Mouse (Mus musculus) lung, postnatal 0 days (tissue): ENCODE results near the gene Spred2. TPM values are rescaled to one million over a fixed set of nuclear protein-coding genes. Genes with fewer than 3 reads are reported as not detected.
"Not testable (repeated sequence)": the region's sequence is repeated elsewhere in the genome, so short reads cannot be mapped to it uniquely, and the experiment has no call there.

Experiments used
- ATAC-seq: fragments of 200-750 bp; cut with Nextera tagmentation; 2 replicates; pipeline ENCODE4 v1.8.0; 2017; ENCODE audit warnings: moderate library complexity
- DNase-seq: peaks from one replicate; pipeline ENCODE4 v3.0.0-alpha.2; 2016; ENCODE audit warnings: low spot score
- H3K27ac ChIP-seq: fragments of 300-500 bp; sonication (generic); 2 replicates; pipeline ENCODE4 v1.5.1; 2014; ENCODE audit warnings: antibody characterized with exemption, mild to moderate bottlenecking, low read length, mixed read lengths
- H3K27me3 ChIP-seq: fragments of 300-500 bp; sonication (generic); replicated peaks from 2 replicates; pipeline ENCODE4 v1.6.1; 2014; ENCODE audit warnings: low read length, mixed read lengths; ENCODE audit not compliant: insufficient read depth
- H3K36me3 ChIP-seq: fragments of 300-500 bp; sonication (generic); 2 replicates; pipeline ENCODE4 v1.6.1; 2014; ENCODE audit warnings: low read length, mixed read lengths; ENCODE audit not compliant: insufficient read depth
- H3K4me1 ChIP-seq: fragments of 300-500 bp; sonication (generic); 2 replicates; pipeline ENCODE4 v1.6.1; 2014; ENCODE audit warnings: antibody characterized with exemption, low read depth, low read length, mixed read lengths; ENCODE audit not compliant: insufficient read depth
- H3K4me2 ChIP-seq: fragments of 300-500 bp; sonication (generic); replicated peaks from 2 replicates; pipeline ENCODE4 v1.6.1; 2014; ENCODE audit warnings: low read depth, mild to moderate bottlenecking, low read length, moderate library complexity, mixed read lengths
- H3K4me3 ChIP-seq: fragments of 300-500 bp; sonication (generic); 2 replicates; pipeline ENCODE4 v1.5.1; 2014; ENCODE audit warnings: low read depth, low read length
- H3K9ac ChIP-seq: fragments of 300-500 bp; sonication (generic); replicated peaks from 2 replicates; pipeline ENCODE4 v1.6.1; 2014; ENCODE audit warnings: low read depth, mild to moderate bottlenecking
- H3K9me3 ChIP-seq: fragments of 300-500 bp; sonication (generic); 2 replicates; pipeline ENCODE4 v1.6.1; 2016; ENCODE audit warnings: low read length, mixed read lengths
- CTCF ChIP-seq: IDR thresholded peaks from 2 replicates; pipeline ENCODE4 v1.5.1; 2016; ENCODE audit warnings: antibody characterized with exemption, mild to moderate bottlenecking
- EP300 ChIP-seq: IDR thresholded peaks from 2 replicates; pipeline ENCODE4 v1.6.1; 2016; ENCODE audit warnings: antibody characterized with exemption, mild to moderate bottlenecking, control low read depth
- WGBS: fragments of 180-500 bp; shearing (Covaris S2); extraction: QIAGEN DNeasy Blood & Tissue Kit; methylation state at CpG from one replicate; pipeline ENCODE4 v1.1.7; 2014; 5-methylcytosine and 5-hydroxymethylcytosine counted together
- polyA plus RNA-seq: library from polyadenylated mRNA; unstranded; fragments of >200 nt; fragmentation: Nextera tagmentation; extraction: Ambion mirVana; gene quantifications from 2 replicates; pipeline ENCODE4 v1.2.1, GENCODE M21; 2015

Spred2 gene
- polyA plus RNA-seq, 1 experiment from 2014 or later: 3.9 TPM

DNA sequence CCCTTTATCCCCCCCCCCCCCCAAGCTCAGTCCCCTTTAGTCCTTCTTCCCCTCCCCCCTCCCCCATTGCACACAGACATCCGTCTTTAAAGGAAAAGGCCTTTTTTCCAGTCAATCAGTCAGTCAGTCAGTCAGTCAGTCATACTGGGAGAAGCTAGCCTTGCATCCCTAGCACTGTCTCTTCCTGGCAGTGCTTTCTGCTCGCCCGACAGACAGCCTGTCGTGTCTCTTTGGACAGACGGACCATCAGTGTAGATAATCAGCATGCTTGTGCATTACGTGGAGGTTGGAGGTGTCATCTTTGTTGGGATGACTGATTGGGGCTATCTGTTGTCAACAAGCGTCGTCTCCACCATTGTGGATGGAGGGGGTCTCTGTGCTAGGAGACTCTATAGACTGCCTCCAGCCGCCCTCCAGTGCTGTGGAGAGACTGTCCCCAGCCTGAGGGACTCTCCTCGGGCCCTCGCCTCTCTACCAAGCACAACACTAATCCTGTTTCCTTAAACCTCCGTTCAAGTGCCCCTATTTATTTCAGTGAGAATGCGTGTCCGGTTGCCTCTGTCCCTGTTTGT, 98.8 kb downstream of the Spred2 start:
- 90% methylated on average over 14 of the region's 14 CpGs for WGBS
- Histone ChIP-seq H3K27ac (no peak overlapping the region), H3K4me1 (no peaks in the 10 kb centered on the region), H3K9ac (no peak overlapping the region), H3K9me3 (peaks cover 20% of the 10 kb centered on the region), H3K27me3 (no peaks in the 10 kb centered on the region), H3K4me3 (no peak overlapping the region), H3K4me2 (no peak overlapping the region), H3K36me3 (peaks cover 35% of the 10 kb centered on the region)
- no peak for DNase-seq
- ATAC-seq: no peak
- TF ChIP-seq CTCF: no peak
- TF ChIP-seq EP300: no peak

DNA sequence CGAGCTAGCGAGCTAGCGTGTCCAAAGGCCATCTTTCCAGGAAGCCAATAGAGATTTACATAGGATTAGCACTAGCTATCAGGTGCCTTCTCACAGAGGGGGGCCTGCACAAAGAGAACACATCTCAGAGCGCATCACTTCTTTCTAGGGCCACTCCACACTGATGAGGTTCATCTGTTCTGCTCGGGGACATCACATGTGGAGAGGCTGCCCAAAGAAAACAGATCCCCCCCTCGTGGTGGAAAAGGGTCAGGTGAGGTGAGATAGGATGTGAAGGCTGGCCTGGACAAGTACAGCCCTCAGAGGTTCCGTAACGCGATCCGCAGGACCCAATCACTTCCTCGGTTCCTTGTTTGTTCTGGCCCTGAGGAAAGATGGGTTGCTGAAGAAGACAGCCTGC, 101.7 kb downstream of the Spred2 start:
- ATAC-seq: no peak
- WGBS: 61% methylated on average over 11 of the region's 11 CpGs

DNA sequence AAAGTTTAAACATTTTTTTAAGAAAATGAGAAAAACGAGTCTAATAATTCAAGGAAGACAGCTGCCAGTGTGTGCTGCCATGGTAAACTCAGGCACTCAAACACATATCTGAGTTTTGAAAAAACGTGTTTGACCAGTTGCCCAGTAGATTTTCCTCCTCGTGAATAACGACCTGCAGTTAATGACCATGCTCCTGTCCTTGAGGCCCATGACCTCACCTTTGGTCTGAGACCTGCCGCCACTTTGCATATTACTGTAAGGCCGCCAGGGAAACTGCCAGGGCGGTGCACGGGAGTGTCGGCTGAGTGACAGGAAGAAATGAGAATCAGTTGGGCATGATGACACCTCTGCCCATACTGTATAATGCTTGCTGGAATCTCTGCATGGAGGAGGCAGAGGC, 103.5 kb downstream of the Spred2 start:
- WGBS: 61% methylated on average over 9 of the region's 9 CpGs
- ATAC-seq: 0 out of 2 replicates have a peak, but pooled peaks have one; percentile 33
- Histone ChIP-seq H3K4me1 (no peaks in the 10 kb centered on the region), H3K4me3 (no peak overlapping the region), H3K9ac (no peak overlapping the region), H3K36me3 (no peaks in the 10 kb centered on the region), H3K27me3 (no peaks in the 10 kb centered on the region), H3K4me2 (no peak overlapping the region), H3K9me3 (no peaks in the 10 kb centered on the region), H3K27ac (no peak overlapping the region)
- peak; percentile 16 for DNase-seq
- TF ChIP-seq EP300: no peak
- no peak for TF ChIP-seq CTCF

More for the DNA sequence above, 101.7 kb downstream of the Spred2 start:
- Histone ChIP-seq H3K4me3 (no peak overlapping the region), H3K4me2 (no peak overlapping the region), H3K9ac (no peak overlapping the region), H3K27me3 (no peaks in the 10 kb centered on the region), H3K9me3 (peaks cover 6% of the 10 kb centered on the region), H3K4me1 (no peaks in the 10 kb centered on the region), H3K36me3 (peaks cover 6% of the 10 kb centered on the region), H3K27ac (no peak overlapping the region)
- no peak for DNase-seq
- TF ChIP-seq CTCF: peak; percentile 29
- no peak for TF ChIP-seq EP300

DNA sequence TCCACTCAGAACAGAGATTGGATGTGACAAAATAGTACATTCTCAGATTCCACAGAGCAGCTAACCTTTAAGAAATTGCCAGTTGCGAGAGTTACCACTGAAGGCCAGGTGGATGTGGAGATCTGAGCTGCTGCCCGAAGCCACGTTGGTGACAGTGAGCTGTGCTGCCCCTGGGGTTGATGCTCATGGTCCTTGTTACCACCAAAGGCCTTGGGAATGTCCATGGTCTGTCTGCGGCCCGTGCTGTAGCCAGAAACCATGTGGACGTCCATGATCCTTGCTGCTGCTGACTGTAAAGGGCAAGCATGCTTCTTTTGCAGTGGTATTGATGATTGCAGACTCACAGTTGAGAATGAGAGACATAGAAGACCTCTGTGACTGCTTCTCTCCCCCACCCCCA, 104.2 kb downstream of the Spred2 start:
- H3K9me3 ChIP-seq: no peaks in the 10 kb centered on the region
- no peak for ATAC-seq
- 93% methylated on average over 6 of the region's 6 CpGs for WGBS

GRCm38 (mm10) chr11:20029014-20029413, 104.8 kb downstream of the Spred2 start:
- ATAC-seq (no peak), DNase-seq (no peak)
- Histone ChIP-seq H3K4me1 (no peaks in the 10 kb centered on the region), H3K9ac (no peak overlapping the region), H3K27me3 (no peaks in the 10 kb centered on the region), H3K36me3 (no peaks in the 10 kb centered on the region), H3K9me3 (no peaks in the 10 kb centered on the region), H3K27ac (no peak overlapping the region), H3K4me2 (no peak overlapping the region), H3K4me3 (no peak overlapping the region)
- WGBS: 92% methylated on average over 4 of the region's 4 CpGs
- TF ChIP-seq EP300 (no peak), CTCF (no peak)

More for the DNA sequence above, 104.2 kb downstream of the Spred2 start:
- H3K4me3 ChIP-seq: no peak overlapping the region
- H3K4me1 ChIP-seq: no peaks in the 10 kb centered on the region
- H3K27ac ChIP-seq: no peak overlapping the region
- DNase-seq: no peak
- no peaks in the 10 kb centered on the region for H3K36me3 ChIP-seq
- TF ChIP-seq EP300 (no peak), CTCF (no peak)
- H3K27me3 ChIP-seq: no peaks in the 10 kb centered on the region
- no peak overlapping the region for H3K4me2 ChIP-seq
- no peak overlapping the region for H3K9ac ChIP-seq

DNA sequence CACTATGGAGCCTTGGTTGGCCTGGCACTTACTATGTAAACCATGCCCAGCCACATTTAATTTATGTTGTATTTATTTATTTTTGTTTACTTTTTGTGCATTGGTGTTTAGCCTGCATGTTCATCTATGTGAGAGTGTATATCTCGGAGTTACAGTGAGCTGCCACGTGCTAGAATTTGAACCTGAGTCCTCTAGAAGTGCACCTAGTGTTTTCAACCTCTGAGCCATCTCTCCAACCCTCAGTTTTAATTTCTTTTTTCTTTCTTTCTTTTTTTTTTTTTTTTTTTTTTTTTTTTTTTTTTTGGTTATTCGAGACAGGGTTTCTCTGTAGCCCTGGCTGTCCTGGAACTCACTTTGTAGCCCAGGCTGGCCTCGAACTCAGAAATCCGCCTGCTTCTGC, 106.8 kb downstream of the Spred2 start:
- DNase-seq, H3K4me1 ChIP-seq, H3K27ac ChIP-seq, H3K4me2 ChIP-seq, H3K4me3 ChIP-seq, ATAC-seq, H3K9me3 ChIP-seq, H3K9ac ChIP-seq, H3K36me3 ChIP-seq, H3K27me3 ChIP-seq: not testable (repeated sequence)
- WGBS: 94% methylated on average over 5 of the region's 5 CpGs

GRCm38 (mm10) chr11:20031536-20031935, 107.4 kb downstream of the Spred2 start:
- H3K4me2 ChIP-seq: no peak overlapping the region
- no peaks in the 10 kb centered on the region for H3K4me1 ChIP-seq
- 34% methylated on average over 8 of the region's 8 CpGs for WGBS
- DNase-seq (peak; percentile 16), ATAC-seq (no peak)
- H3K36me3 ChIP-seq: no peaks in the 10 kb centered on the region
- no peak for TF ChIP-seq EP300
- peak; percentile 76 for TF ChIP-seq CTCF
- H3K9me3 ChIP-seq: no peaks in the 10 kb centered on the region
- no peak overlapping the region for H3K27ac ChIP-seq
- H3K27me3 ChIP-seq: no peaks in the 10 kb centered on the region
- no peak overlapping the region for H3K9ac ChIP-seq
- H3K4me3 ChIP-seq: no peak overlapping the region
